ENCODE assay signal across 19 mouse cellular contexts in the genomic region with DNA sequence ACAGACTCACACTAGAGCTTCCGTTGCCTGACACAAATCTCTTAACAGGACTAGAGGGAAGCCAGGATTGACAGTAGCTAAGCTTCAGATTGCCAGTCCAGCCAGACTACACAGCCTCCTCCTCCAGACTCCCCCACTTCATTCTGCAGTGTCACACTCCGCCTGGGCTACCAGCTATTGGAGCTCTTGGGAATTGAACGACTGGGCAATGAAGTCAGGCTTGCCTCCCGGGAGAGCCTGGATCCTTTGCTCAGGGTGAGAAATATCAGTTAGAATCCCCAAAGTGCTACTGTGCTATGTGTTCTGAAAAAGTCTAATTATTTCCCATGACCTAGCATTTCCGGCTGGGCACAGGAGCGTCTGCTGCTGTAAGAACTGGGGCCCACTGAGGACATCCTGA. TPM values are rescaled to one million over a fixed set of nuclear protein-coding genes. Genes with fewer than 3 reads are reported as not detected.
A peak's percentile ranks its signal among the peaks of the same experiment; 100 is the strongest.
DNase-seq lines count a peak whose midpoint lies in the region; ATAC-seq and TF ChIP-seq lines count a peak whose summit lies in the region.
"Had no signal": no experiment of that assay in that cellular context is flagged by ENCODE, and none has a peak within 500 bp of the region (broad histone marks: within the 10 kb centered on the region; RNA-seq: fewer than 3 reads in every experiment).

No protein-coding gene starts in this region.

- H3K36me3 ChIP-seq in heart, adult 2 months (ENCODE audit: control insufficient read depth, insufficient read depth, low read length), result no peaks in the 10 kb centered on the region
- no peaks in the 10 kb centered on the region for H3K36me3 ChIP-seq in neural tube, embryonic 13.5 days
- H3K36me3 ChIP-seq: embryonic facial prominence, embryonic 10.5 days; embryonic facial prominence, embryonic 12.5 days; forebrain, embryonic 15.5 days had no signal

- H3K4me1 ChIP-seq in heart, adult 2 months (ENCODE audit: control insufficient read depth, insufficient read depth, low read length), result no peaks in the 10 kb centered on the region; the same call in 1 of the 2 replicates
- H3K4me1 ChIP-seq in neural tube, embryonic 13.5 days (replicated peaks), result no peaks in the 10 kb centered on the region
- peaks cover 7% of the 10 kb centered on the region for H3K4me1 ChIP-seq in brown adipose tissue, adult 24 weeks (ENCODE audit: control insufficient read depth, insufficient read depth, insufficient read length, low read length)
- H3K4me1 ChIP-seq: embryonic facial prominence, embryonic 10.5 days; embryonic facial prominence, embryonic 12.5 days; forebrain, embryonic 13.5 days; forebrain, embryonic 15.5 days had no signal

- no peak for ATAC-seq in neural tube, embryonic 13.5 days (ENCODE audit: low read depth)
- ATAC-seq: forebrain, embryonic 13.5 days; forebrain, embryonic 15.5 days; forebrain, postnatal 0 days had no signal

- no peak overlapping the region for H3K4me2 ChIP-seq in neural tube, embryonic 13.5 days
- H3K4me2 ChIP-seq: embryonic facial prominence, embryonic 12.5 days; forebrain, embryonic 13.5 days; forebrain, embryonic 15.5 days had no signal

- TF ChIP-seq POLR2A in heart, adult 2 months (IDR thresholded peaks at IDR 0.05; ENCODE audit: insufficient read depth, low read depth, low read length), result no peak

- WGBS in heart, adult 2 months, result 44% methylated on average over 6 of the region's 6 CpGs
- WGBS in neural tube, embryonic 13.5 days, result 35% methylated on average over 6 of the region's 6 CpGs

- TF ChIP-seq EP300 in heart, adult 2 months (IDR thresholded peaks at IDR 0.05; ENCODE audit: insufficient read depth, low read depth, low read length), result no peak

- H3K9me3 ChIP-seq in neural tube, embryonic 13.5 days, result no peaks in the 10 kb centered on the region
- H3K9me3 ChIP-seq: embryonic facial prominence, embryonic 10.5 days; embryonic facial prominence, embryonic 12.5 days; forebrain, embryonic 13.5 days; forebrain, embryonic 15.5 days had no signal

- no peak overlapping the region for H3K4me3 ChIP-seq in heart, adult 2 months
- no peak overlapping the region for H3K4me3 ChIP-seq in neural tube, embryonic 13.5 days
- H3K4me3 ChIP-seq in brown adipose tissue, adult 24 weeks (ENCODE audit: insufficient read depth, low read depth, low read length), result no peak overlapping the region
- H3K4me3 ChIP-seq: embryonic facial prominence, embryonic 10.5 days; embryonic facial prominence, embryonic 12.5 days; forebrain, embryonic 13.5 days; forebrain, embryonic 15.5 days had no signal

- peak; percentile 49 for DNase-seq in adrenal gland, postnatal 14 days
- DNase-seq in adrenal gland, postnatal 25 days, result no peak
- DNase-seq in heart, postnatal 4 days, result peak; percentile 19
- DNase-seq in heart, adult 2 months, result no peak
- DNase-seq in neural tube, embryonic 10.5 days (ENCODE audit: extremely low spot score, low spot score), result no peak
- DNase-seq in layer of hippocampus, adult 8-10 months (ENCODE audit: low spot score in 2 of 2), result no peak
- DNase-seq: adrenal gland, adult 8-10 months; cerebellum, adult 11-12 months; cerebellum, adult 2 months; cerebellum, adult 9-10 months; cerebellum, postnatal 10 days; cerebellum, postnatal 25 days; forebrain, postnatal 0 days had no signal

- no peaks in the 10 kb centered on the region for H3K27me3 ChIP-seq in heart, adult 2 months (ENCODE audit: control insufficient read depth, insufficient read depth, low read length)
- no peaks in the 10 kb centered on the region for H3K27me3 ChIP-seq in neural tube, embryonic 13.5 days
- H3K27me3 ChIP-seq: embryonic facial prominence, embryonic 12.5 days; forebrain, embryonic 13.5 days; forebrain, embryonic 15.5 days had no signal

- TF ChIP-seq CTCF in heart, adult 2 months (IDR thresholded peaks at IDR 0.05), result no peak

- intact Hi-C loops in heart, adult 2 months (cut with DNase I), result no loop called here

- H3K79me2 ChIP-seq in heart, adult 2 months (replicated peaks; ENCODE audit: control insufficient read depth, insufficient read depth, low read length), result no peaks in the 10 kb centered on the region

- no peak overlapping the region for H3K9ac ChIP-seq in heart, adult 2 months (ENCODE audit: low read depth, low read length)
- 0 out of 2 replicates have a peak overlapping the region, but pooled peaks have one; percentile 38 for H3K9ac ChIP-seq in neural tube, embryonic 13.5 days
- H3K9ac ChIP-seq: embryonic facial prominence, embryonic 12.5 days; forebrain, embryonic 13.5 days; forebrain, embryonic 15.5 days; forebrain, postnatal 0 days had no signal

- no peak overlapping the region for H3K27ac ChIP-seq in heart, adult 2 months
- no peak overlapping the region for H3K27ac ChIP-seq in neural tube, embryonic 13.5 days (replicated peaks)
- 0 out of 2 replicates have a peak overlapping the region, but pooled peaks have one; percentile 16 for H3K27ac ChIP-seq in brown adipose tissue, adult 24 weeks (replicated peaks; ENCODE audit: low read depth, low read length)
- H3K27ac ChIP-seq: embryonic facial prominence, embryonic 10.5 days; embryonic facial prominence, embryonic 12.5 days; forebrain, embryonic 13.5 days; forebrain, embryonic 15.5 days had no signal

RNA-seq across cellular contexts. Expression of a gene that starts 9.7 kb away (rescaled TPM):
- total RNA-seq in adrenal gland, postnatal 14 days (2021), result 68.1 and 74.7 TPM in 2 replicates
- 94.9 and 113 TPM in 2 replicates for total RNA-seq in adrenal gland, postnatal 25 days (2021)
- 10 to 100 TPM; 40.9 to 43.2 TPM for total RNA-seq in heart, postnatal 4 days (2021)
- 10 to 100 TPM; 26.4 to 32.3 TPM for total RNA-seq in heart, adult 2 months (2021)
- 22.7 and 45.7 TPM in 2 replicates for polyA plus RNA-seq in heart, adult 2 months (2012; rRNA removed)
- polyA plus RNA-seq in neural tube, embryonic 13.5 days (2015; fragmentation: Nextera tagmentation; extraction: Ambion mirVana), result 11.9 and 13.3 TPM in 2 replicates
- polyA plus RNA-seq in brown adipose tissue, adult 24 weeks (2012; ENCODE audit: insufficient read depth, insufficient read length, missing spikeins), result 30.5 and 32.8 TPM in 2 replicates
- 100 to 1,000 TPM in 1 of 4 experiments, 10 to 100 TPM in 3; 79.1 to 102 (median 92.1) TPM for total RNA-seq in layer of hippocampus, adult 8-10 months (2022)

Comparison
In these comparisons a context has a peak if more than half of its experiments do, and no peak if none do; other contexts are left out.
1. DNase-seq: peak in adrenal gland, postnatal 14 days (single experiment) and heart, postnatal 4 days (single experiment); none in adrenal gland, postnatal 25 days (single experiment), heart, adult 2 months (0 of 2), neural tube, embryonic 10.5 days (single experiment) and layer of hippocampus, adult 8-10 months (0 of 2).